Mouse (Mus musculus) spleen, adult 2 months (tissue): ENCODE results near the gene Fndc5.

Source experiments
- CTCF ChIP-seq: fragments of 200-500 bp; IDR thresholded peaks from 2 replicates; pipeline ENCODE4 v1.5.1; 2011; ENCODE audit warnings: mild to moderate bottlenecking, inconsistent platforms; ENCODE audit not compliant: insufficient read depth, insufficient read length, insufficient replicate concordance; ENCODE audit errors: extremely low read depth
- POLR2A ChIP-seq: fragments of 200-500 bp; IDR thresholded peaks from 2 replicates; pipeline ENCODE4 v1.6.1; 2011; ENCODE audit warnings: low read depth, low read length, inconsistent platforms

DNA sequence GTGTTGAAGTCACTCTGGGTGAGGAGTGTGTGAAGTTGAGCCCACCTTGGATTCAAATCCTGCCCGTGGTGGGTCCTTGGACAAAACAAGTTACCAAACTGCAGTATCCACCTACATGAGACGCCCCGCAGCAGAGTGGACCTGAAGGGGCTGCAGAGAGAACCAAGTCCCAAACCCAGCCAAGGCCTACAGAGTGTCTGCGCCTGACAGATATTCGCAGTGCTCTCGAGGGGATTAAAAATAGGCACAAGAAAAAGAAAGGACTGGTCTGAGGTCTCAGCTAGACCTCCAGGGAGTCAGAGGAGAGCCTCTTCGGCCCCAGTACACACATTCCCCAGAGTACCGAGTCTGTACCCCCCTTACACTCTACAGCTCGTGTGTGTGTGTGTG lies 615 bp upstream of the Fndc5 start:
- TF ChIP-seq POLR2A (no peak), CTCF (no peak)
